Mouse (Mus musculus) right cerebral cortex, postnatal 14 days (tissue): Measurements from ENCODE around the gene Nol10.

Source experiments
- DNase-seq: peaks from one replicate; pipeline ENCODE4 v3.0.0; 2022

The Nol10 gene

GRCm38 (mm10) chr12:17362316-17362715 is 14.1 kb downstream of the Nol10 start:
- no peak for DNase-seq

- DNase-seq: peak; percentile 67
These were observed 18.7 kb downstream of the Nol10 start for GRCm38 (mm10) chr12:17366981-17367380.

GRCm38 (mm10) chr12:17369111-17369510 is 20.9 kb downstream of the Nol10 start:
- no peak for DNase-seq

DNA sequence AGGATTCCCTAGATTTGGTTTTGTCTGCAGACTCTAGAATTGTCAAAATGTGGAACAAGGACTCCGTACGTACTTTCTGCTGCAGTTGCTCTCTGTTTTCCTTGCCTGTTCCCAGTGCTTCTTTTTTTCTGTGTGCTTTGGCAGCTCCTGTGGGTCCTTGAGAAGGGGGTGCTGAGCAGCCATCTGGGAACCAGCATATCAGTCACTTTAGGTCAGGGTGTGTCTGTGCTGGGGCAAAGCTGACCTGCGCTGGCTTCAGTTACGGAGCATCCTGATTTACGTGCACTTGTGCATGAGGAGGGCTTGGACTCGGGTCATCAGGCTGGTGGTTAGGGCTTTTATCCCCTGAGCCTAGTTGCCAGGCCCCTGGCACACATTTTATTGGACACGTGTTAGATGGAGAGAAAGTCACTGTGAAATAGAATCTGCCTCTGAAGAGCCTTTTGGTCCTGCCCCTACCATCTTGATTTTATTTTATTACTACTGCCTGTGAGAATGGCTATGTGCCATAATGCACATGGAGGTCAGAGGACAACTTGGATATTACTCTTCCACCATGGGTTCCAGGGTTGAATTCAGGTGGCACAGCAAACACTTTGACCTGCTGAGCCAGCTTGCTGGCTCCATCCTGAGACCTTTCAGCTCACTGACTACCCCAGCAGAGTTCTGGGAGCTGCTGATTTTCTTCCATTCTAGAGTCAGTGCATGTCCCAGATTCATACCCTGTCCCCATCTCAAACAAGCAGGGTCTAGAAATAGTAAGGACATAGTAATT is 21.5 kb downstream of the Nol10 start:
- no peak for DNase-seq

GRCm38 (mm10) chr12:17371589-17372235 is 23.5 kb downstream of the Nol10 start:
- no peak for DNase-seq

DNA sequence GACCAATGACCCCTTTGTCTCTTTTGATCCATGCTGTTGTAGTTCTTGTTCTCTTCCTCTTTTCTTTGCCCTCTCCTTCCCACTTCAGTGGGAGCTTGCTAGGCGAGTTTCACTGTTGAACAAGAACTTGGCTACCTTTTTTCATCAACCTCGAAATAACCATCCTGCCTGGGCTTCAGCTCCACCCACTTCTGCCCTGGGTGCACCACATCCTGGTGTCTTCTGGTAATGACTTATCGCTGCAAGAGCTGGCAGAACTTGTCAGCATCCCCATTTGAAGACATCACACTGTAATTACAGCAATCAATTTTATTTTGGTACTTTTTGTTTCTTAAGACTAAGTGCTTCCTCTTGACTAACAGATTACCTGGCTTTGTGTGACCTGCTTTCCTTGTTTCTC is 24.4 kb downstream of the Nol10 start:
- no peak for DNase-seq

GRCm38 (mm10) chr12:17373470-17373975 is 25.3 kb downstream of the Nol10 start:
- DNase-seq: no peak

GRCm38 (mm10) chr12:17375243-17375642 is 27.0 kb downstream of the Nol10 start:
- DNase-seq: no peak

DNA sequence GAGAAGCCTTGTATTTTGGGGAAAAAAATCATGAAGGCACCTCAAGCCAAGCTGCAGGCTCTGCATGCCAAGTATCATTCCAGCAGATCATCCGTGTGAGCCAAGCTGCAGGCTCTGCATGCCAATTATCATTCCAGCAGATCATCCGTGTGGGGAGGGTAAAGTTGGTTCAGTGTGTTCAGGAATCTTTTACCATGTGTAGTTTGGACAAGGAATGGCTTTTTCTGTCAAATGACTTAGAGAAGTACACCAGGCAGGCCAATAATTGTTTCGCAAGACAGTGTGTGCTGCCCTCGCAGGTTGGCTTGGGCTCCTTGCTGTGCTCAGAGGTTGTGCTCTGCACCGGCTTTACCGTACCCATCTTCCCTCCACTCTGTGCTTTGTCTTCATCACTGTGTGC is 28.3 kb downstream of the Nol10 start:
- no peak for DNase-seq

- no peak for DNase-seq
These were observed 32.7 kb downstream of the Nol10 start for GRCm38 (mm10) chr12:17380991-17381390.

- no peak for DNase-seq
These were observed 34.5 kb downstream of the Nol10 start for GRCm38 (mm10) chr12:17382759-17383158.

DNA sequence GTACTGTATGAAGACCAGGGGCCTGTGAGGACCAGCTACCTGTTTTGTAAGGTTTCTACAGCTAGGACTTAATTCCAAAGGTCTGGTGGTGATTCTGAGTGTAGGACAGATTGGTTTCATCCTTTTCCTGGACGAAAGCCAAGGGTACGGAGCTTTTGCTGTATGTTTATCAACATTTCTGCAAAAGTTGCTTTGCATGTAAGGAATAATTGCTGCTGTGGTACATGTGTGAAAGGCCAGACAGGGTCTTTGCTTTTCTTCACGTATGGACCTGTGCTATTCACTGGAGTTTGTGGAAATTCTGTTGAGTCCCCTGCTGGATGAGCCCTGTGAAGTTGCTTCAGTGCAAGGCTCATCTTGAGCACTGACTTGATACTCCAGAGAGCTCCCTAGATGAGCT is 38.6 kb downstream of the Nol10 start:
- no peak for DNase-seq

GRCm38 (mm10) chr12:17387332-17388135 is 39.3 kb downstream of the Nol10 start:
- no peak for DNase-seq

- DNase-seq: no peak
These were observed 39.8 kb downstream of the Nol10 start for GRCm38 (mm10) chr12:17388136-17388437.

DNA sequence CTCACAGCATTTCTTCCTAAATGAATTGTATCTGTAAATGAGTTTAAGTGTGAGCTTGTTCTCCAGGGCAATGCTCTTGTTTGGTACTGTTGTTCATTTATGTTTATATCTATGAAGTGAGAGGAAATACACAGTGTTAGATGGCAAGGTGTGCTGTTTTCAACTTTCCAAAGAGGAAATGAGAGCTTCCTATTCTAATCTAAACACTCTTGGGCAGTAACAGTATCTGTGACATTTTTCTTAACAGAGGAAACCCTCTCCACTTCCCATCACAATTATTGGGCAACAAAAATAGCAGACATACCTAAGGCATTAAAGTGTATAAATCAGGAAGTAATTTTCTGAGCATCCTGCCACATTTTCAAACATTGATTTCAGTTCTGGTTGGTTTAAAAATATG is 41.8 kb downstream of the Nol10 start:
- no peak for DNase-seq

DNA sequence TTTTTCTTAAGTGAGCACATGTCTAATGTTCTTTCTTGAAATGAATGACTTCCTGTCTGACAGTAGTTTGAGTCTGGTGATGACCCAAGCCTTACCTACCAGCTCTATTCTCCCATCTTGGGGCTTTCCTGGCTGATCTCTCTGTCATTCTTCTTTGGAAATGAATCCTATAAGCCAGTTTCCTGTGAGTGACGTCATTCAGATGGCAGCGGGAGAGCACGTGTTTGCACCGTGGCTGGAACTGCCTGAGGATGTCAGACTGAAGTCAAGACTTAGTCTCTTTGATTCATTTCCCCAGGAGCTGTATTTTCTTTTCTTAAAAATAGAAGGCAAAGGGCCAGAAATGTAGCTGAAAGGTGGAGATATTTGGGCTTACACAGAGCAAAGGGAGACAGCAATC is 42.3 kb downstream of the Nol10 start:
- no peak for DNase-seq

- DNase-seq: no peak
These were observed 44.9 kb downstream of the Nol10 start for GRCm38 (mm10) chr12:17393148-17393547.

GRCm38 (mm10) chr12:17397150-17397549 is 48.9 kb downstream of the Nol10 start:
- DNase-seq: no peak

DNA sequence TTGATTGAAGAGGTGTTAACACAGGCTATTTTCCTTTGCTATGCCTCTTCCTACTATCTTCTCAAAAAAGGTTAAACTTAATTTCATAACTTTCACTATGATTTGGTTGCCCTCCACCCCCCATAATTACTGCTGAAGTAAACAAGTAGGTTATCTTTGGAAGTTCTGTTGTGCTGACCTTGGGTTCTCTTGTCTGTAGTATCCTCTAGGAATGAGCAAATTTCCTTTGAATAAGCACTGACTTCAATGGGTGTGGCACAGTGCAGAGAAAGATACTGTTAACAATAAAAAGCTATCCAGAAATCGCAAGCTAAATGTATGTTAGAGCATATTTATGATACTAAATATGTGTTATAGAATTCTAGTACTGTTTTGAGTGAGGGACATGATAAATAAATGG is 53.2 kb downstream of the Nol10 start:
- DNase-seq: no peak

DNA sequence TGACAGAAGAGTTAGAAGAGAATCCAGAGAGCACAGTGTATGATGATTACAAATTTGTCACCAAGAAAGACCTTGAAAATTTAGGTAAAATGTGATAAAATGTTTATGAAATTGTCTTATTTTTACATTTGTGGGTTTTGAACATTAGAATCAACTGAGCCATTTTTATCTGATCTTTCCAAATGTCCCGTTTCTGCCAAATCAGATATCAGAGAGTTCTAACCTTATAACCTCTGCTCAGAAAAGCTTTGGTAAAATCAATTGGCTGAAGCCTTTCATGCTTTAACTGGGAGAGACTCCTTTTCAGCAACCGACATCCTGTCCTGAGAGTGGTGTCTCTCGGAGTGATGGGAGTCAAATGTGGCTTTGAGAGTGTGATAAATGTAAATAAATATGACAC is 53.9 kb downstream of the Nol10 start:
- no peak for DNase-seq

DNA sequence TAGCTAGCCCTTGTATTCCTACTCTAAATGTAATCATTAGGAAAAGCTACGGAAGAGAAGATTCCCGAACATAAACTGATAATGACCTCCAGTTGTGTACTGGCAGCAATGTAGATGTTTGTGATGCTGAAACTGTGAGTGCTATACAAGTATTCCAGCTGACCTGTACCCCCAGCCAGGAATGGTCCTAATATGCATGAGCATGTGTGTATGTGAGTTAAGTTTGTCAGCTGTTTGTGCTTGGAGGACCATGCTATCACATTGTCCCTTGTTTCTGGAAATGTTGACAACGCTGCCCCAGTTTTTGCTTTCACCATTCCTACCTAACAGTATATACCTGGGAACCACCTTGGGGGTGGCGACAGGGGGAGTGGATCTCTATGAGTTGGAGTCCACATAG is 55.7 kb downstream of the Nol10 start:
- no peak for DNase-seq

- no peak for DNase-seq
These were observed 58.6 kb downstream of the Nol10 start for GRCm38 (mm10) chr12:17406825-17407224.

- no peak for DNase-seq
These were observed 60.1 kb downstream of the Nol10 start for GRCm38 (mm10) chr12:17408312-17408711.

DNA sequence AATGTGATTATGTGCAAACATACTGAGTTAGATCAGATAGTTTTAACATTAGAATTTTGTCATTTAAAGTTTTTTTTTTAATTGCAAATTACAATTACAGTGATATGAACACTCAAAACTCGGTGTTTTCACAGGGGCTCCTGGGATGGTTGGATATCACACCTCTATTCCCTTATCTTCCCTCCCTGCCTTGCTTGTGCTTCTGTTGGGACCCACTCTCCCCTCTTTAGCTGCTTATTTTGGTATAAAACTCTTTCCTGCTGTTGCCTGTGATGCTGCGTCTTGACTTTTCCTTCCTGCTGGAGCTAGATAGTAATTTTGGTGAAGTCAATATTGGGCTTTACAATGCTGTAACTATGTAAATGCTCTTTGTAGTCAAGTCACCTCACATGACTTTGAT is 63.0 kb downstream of the Nol10 start:
- DNase-seq: no peak
